Mouse (Mus musculus): ENCODE measurements at regions not wholly inside any gene's neighbourhood (a gene's known extent, or its start where the extent isn't known, plus 50 kb on each side); places are given as distances from the start of the nearest gene placed in this dataset.

GRCm38 (mm10) chr1:27798993-27799392 is 981.1 kb downstream of the Gm597 start:
- peak; percentile 0 for DNase-seq (ENCODE audit: low read depth, low spot score)
